Mouse (Mus musculus) mouse embryonic stem cell (cell line): ENCODE results near the gene Pla2r1.

Source experiments
- in situ Hi-C, 2 experiments: fragments of 300-500 bp; cut with MboI; formaldehyde crosslinking; loops; 1 replicate in 1 of 2; 3 replicates in 1 of 2; pipeline ENCODE4 v1.14.3; 2019 to 2020; ENCODE audit warnings: low sequenced_read_pairs in 2 of 2, low pct_unique_long_range_greater_than_20kb in 1 of 2, mixed read lengths in 1 of 2; ENCODE audit not compliant: unreplicated experiment in 1 of 2

Pla2r1 gene

DNA sequence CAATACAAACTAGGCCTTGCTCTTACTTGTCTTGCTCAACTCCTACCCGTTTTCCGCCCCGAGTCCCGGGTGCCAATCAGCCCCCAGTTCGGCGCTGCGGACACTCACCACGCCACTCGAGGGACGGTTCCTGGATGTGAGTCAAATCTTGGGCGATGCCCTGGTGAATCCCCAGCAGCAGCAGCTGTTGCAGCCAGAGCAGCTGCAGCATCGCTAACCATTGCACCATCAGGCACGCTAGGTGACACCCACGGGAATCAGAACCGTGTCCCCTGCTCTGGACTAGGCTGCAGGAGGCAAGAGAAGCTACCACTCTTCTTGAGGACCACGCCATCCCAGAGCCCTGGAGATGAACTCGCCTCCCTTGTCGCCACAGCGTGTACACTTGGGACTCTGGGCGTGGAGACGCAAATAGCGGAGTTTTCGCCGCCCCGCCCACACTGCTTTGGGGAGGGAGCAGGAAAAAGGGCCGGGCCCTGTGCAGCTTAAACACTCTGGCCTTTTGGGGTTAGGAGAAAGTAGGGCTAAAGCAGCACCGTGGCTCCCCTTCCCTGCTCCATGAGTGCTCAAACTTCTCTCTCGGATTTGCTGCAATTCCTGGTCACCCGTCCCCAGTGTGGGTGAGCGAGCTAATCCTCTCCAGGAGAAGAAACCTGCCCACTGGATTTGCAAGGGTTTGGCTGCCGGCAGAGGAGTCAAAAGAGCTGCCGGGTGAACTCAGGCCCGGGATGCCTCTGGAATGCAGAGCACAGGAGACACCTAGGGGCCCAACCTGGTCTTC, at the start of gene Pla2r1:
Gene Pla2r1, minus strand, starts transcription at position 407 of the 781 bp plus-strand sequence.
- in situ Hi-C loops = no loop called here

DNA sequence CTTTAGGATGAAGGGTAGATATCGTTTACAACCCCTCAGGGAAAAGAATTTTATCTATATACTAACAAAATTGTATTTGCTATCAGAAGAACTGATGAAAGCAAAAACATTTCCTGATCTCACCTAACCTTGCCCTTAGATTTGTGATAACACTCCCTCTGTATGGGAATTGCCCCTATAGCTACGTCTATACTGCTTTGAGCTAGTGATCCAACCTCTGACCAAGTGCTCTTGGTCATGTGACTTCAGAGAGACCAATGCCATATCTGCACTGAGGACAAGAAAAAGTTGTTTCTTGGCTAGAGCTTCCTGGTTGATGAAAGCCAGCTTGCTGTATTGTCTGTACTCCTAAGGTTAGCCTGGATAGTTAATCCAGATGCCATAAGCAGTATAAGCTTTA, 48.2 kb upstream of the Pla2r1 start:
- in situ Hi-C loops = no loop called here

DNA sequence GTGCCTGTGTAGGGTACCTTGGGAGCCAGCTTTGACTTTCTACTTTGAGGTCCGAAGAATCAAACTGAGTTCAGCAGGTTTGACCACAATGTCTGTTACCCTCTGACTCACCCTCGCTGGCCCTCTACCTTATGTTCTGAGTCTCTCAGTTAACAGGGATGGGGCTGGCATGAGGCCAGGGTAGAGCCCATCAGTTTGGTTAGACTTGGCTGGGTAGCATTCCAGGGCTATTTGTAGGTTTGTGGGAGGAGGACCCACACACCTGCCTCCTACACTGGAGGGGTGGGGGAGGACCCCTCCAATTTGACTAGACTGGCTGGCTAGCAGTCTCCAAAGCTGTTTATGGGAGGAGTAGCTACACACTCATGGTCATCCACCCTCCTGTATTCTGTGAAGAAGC, 47.8 kb upstream of the Pla2r1 start:
- in situ Hi-C loops = no loop called here

DNA sequence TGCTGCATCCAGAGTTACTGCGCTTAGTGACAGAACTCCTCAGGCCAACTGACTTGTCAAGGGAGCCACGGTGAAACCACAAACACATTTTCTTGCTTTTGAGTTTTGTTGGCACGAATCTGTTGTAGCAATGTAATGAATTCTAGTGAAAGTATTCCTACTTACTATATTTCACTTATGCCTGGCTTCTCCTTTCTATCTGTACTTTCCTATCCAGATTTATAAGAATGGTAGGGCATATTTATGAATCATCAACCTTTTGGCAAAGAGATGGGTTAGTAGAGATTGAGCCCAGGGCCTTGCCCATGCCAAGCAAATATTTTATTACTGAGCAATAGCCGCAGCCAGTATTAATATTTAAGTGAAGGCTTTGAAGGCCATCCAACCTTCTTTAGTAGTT, 30.3 kb upstream of the Pla2r1 start:
- in situ Hi-C loops = no loop called here

DNA sequence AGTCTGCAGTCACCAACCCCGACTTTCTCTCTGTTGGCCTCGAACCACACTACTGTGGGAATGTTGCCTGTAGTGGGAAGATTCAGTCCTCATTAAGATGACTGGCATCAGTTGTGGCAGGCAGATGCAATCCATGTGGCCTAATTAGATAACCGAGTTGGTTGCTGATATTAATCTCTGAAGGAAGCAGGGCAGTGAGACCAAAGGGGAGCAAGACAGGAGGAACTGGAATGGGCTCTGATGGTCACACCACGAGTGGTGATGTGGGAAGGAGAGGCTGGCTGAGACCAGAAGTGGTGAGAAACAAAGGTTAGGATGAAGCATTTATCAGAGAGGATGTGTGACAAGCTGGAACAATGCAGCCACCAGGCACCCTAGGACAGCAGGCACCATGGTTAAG, 1.5 kb upstream of the Pla2r1 start:
- in situ Hi-C loops = no loop called here

DNA sequence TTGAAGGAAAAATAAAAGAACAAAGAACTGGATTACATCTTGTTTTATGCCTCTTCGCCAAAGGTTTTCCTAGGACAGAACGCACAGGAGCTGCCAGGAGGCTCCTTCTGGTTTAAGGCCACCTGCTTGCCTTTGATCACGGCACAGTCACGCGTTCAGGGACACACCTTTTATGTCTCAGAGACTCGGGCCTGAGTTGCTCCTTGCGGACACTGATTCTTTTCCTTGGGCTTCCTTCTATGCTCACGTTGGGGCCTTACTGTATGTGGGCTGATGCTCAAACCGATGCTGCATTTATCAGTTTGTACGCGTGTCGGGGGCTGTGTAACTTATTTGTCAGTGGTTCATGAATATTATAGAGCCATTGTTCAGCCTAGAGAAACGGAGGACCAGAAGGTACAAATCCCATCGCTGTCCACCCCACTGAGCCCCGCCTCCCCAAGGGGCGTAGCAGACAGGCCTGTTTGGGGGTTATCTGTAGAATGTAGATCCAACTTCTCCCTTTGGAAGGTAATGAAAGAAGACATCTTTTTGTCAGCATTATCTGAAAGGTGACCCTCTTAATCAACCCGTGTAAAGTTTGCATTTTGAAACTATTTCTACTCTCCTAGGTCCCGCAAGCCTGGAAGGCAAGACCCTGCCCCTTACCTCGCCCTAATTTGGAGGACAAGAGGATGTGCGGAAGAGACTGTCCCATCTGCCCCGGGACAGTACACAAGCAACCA, 769 bp downstream of the Pla2r1 start:
- in situ Hi-C loops = no loop called here

DNA sequence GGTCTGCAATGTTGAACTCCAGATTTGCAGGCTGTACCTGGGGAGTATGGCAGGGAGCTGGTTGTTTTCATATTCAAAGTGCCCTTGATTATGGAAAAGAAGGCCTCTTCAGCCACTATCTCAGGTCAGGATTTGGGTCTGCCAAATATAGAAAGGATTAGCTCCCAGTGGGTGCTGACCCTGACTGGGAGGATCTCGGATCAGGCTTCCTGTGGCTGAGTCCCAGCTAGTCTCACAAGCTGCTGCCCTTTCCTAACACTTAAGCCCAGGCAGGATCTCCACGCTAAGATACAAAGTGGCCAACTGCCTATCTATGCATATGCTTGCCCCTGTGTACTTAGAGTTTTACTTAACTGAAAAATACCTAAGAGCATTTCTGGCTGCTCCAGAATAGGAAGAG, 1.4 kb downstream of the Pla2r1 start:
- in situ Hi-C loops = no loop called here

DNA sequence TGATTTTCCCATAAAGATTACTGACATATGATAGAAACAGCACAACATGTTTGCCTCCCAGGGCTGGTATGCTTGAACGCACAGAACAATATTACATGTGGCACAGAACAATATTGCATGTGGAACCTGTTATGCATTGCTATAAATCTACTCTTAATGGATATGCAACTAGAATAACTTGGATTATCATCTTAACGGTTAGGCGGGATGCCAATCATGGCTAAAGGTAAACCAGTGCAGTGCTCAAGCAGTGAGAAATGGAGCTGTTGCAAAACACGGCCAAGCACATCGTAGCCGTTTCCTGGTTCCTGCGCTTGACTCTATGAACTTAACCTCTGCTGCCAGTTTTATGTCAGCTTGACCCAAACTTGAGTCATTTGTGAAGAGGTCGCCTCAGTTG, 2.6 kb downstream of the Pla2r1 start:
- in situ Hi-C loops = no loop called here

DNA sequence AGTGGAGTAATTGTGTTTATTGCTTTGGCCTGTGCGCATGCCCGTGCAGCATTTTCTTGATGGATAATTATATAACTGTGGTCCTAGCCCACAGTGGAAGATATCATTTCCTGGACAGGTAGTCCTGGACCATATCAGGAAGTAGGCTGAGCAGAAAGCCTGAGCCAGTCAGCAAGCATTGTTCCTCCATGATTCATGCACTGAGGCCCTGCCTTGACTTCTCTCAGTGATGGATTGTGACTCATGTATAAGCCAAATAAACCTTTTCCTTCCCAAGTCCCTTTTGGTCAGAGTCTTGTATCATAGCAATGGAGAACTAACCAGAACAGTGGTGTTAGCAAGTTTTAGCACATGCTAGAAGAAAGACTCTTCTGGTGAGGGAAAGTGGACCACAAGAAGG, 3.3 kb downstream of the Pla2r1 start:
- in situ Hi-C loops = no loop called here

DNA sequence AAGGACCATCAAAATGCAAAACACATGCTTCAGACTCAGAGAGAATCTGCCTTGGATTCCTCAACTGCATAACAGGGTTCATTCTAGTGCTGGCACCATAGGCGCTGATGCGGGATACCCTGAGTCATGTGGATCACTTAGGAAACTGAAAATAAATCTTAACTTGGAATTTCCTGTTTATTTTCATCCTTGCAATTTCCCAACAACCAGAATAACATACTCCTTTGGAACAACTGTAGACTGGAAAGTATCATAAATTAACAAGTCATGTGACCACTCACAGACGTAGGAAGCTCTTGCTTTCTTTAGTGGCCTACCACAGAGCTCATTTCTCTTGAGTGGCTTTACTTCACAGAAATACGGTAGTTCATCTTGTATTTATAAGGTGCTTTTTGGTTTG, 7.0 kb downstream of the Pla2r1 start:
- in situ Hi-C loops = no loop called here

DNA sequence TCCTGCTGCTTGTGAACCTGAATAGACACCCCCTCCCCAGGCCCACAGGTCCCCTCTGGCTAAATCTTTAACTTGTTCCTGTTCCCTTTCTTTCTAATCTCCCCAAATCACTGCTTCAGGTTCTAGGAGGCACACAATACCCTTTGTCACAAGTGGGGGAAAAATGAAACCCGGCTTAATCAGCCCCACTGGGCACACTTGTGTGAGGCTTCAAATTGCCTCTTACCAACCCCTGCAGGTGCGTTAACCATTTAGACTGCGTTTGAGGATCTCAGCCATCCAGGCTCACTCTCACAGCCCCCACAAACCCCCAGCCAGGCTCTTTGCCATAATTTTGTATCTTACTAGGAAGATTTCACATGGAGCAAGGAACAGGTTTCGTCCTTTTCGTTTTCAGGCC, 9.1 kb downstream of the Pla2r1 start:
- in situ Hi-C loops = no loop called here

DNA sequence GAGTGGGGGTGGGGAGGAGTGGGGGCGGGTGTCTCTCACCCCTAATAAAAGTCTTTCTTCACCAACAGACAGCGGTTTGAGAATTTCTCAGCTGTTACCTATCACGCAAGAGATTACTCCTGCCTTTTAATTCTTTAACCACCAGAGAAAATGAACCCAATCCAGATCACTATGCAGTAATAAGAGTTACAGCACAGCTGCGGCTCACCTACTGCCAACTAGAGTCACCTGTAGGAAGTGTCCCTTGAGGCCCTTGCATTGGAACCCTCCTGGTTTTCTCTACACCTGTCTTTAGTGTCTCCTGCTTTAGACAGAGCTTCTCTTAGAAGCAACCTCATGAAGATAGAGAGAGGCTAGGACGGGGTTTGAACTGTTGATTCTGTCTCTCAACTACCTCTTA, 11.4 kb downstream of the Pla2r1 start:
- in situ Hi-C loops = no loop called here

DNA sequence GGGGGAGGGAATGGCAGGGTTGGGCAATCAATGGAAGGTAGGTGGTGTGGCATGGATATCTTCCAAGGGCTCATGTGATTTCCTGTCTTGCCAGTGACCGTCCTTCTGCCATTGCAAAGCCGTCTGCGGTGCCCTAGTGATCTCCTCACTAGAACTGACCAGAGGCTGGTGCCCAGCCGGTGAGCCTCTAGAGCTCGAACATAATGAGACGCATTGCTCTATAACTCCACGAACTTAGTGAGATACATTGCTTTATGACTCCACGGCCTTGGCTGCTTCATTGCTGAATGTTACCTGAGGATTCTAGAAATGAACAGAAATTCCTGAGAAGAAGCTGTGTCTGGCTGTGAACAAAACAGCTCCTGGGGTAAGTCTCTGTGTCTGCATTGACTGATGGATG, 12.8 kb downstream of the Pla2r1 start:
- in situ Hi-C loops = no loop called here

DNA sequence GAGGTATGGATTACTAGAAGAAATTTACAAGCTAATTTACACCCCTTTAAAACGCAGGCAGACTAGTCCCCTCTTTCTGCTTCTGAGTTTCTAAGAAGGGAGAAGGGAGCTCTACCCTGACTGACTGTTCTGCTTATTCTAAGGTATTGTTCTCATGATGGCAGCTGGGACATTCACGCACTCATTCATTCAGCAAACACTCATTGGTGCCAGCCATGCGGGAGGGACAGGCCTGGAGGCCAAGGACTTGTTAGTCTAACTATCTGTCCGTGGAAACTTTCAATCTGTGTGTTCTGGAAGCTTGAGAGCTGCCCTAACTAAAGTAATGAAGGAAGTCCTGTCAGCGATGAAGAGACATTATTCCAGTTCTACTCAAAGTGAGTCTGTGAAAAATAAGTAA, 14.4 kb downstream of the Pla2r1 start:
- in situ Hi-C loops = no loop called here

DNA sequence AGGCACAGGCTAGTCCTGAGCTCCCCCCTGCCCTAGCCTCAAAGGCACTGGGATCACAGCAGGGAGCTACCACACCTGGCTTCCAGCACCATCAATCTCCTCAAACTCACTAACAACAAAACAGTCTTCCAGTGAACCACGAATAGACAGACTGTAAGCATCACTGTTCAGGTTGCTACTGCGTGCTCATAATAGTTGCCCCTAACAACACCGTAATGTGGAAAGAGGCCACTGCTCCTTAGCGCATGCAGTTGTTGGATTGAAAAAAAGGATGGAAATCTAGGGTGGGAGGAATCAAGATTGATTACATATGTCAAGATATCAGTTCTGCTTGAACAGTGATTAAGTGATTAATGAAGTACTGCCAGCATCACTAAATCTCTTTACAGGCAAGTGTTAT, 14.8 kb downstream of the Pla2r1 start:
- in situ Hi-C loops = no loop called here

DNA sequence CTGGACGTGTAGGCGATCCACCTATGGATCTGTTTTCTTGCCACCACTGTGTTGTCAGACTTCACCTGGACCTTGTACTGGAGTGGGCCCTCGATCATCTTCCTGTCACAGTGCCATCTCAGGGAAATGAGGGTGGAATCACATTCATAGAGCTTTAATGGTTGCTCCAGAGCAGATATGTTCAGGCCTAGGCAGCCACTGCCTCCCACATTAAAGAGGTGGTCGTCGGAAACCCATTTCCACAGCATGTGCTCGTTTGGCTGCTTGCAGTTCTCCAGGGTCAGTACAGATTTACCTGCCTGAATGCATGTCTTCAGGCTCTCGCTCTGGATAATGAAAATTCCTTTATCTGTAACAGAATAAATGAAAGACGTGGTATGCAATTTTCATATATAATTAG, 18.4 kb downstream of the Pla2r1 start:
- in situ Hi-C loops = no loop called here

DNA sequence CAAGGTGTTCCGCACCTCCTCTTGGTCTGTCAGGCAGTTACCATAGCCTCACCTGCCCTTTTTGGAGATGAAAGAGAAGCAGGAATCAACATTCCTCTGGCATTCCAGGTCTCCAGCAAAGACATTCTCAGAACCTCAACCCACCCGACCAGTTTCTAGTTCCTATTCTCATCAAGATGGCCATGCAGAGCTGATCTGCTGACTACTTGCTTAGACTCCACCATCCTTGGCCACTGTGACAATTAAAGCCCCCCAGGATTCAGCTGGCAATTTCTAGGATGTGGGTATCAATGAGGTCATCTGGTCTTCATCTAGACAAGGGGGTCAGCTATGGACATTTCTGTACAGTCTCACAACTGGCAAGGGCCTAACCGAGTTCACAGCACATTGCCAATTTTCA, 20.1 kb downstream of the Pla2r1 start:
- in situ Hi-C loops = no loop called here

DNA sequence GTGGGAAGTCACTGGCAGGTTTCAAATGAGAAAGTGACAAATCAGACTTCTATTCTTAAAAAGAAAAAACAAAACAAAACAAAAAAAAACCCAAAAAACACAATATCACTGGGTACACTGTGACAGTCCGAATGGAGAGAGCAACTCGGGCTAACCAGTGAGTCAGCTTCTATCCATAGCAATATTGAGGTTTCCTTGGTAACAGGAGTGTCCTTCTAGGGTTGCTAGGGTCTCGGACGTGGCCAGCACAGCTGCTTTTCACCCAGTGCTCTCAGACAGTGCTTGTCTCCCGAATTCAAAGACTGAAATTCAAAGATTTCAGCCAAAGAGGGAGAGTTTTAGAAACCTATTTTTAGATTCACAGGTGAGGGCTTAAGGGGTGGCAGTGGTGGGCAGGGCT, 20.6 kb downstream of the Pla2r1 start:
- in situ Hi-C loops = no loop called here

DNA sequence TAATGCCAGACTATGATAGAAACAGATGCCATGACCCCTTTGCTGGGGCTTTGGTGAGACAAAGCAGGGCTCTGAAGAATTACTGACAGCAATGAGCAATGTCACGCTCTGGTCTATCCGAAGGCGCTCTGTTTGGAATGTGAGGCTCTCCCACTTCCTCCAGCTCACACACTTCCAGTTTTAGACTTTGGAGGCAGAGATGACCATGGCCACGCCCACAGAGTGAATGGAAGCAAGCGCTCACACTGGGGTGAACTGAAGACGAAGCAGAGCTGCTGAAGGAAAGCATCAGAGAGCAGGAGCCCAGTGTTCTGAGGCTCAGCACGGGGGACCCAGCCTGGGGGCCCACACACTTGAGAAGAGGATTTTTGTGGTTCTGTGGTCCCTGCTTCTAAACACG, 37.3 kb downstream of the Pla2r1 start:
- in situ Hi-C loops = no loop called here

DNA sequence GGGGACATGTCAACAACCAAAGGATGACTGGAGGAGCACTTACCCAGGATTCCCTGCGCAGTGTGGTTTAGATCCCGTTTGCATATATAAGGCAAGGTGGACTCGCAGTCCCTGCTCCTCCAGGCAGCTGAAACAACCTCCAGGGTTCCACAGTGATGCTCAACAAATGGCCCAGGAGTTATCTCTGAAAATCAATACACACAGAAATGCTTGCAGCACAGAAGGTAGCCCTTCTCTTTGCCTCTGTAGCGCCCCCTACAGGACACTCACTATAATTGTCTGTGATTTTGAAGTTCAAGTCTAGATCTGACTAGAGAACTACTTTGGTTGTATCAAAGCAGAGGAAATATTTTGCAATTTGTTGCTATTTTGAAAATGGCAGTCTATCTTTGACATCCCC, 38.2 kb downstream of the Pla2r1 start:
- in situ Hi-C loops = no loop called here
